Mouse (Mus musculus) embryonic facial prominence, embryonic 15.5 days (tissue): Measurements from ENCODE around the gene Glb1l. TPM values are rescaled to one million over a fixed set of nuclear protein-coding genes. Genes with fewer than 3 reads are reported as not detected.

Experiments used
- ATAC-seq: fragments of 200-750 bp; cut with Nextera tagmentation; 2 replicates; pipeline ENCODE4 v1.8.0; 2017; ENCODE audit warnings: low read depth, moderate TSS enrichment; ENCODE audit not compliant: insufficient number of reproducible peaks, low FRiP score, low TSS enrichment
- H3K27ac ChIP-seq: fragments of 300-500 bp; sonication (generic); replicated peaks from 2 replicates; pipeline ENCODE4 v1.5.1; 2015; ENCODE audit warnings: mild to moderate bottlenecking, inconsistent platforms
- H3K27me3 ChIP-seq: fragments of 300-500 bp; sonication (generic); 2 replicates; pipeline ENCODE4 v1.6.1; 2015; ENCODE audit warnings: inconsistent platforms
- H3K36me3 ChIP-seq: fragments of 300-500 bp; sonication (generic); 2 replicates; pipeline ENCODE4 v1.6.1; 2015; ENCODE audit warnings: mild to moderate bottlenecking, inconsistent platforms
- H3K4me1 ChIP-seq: fragments of 300-500 bp; sonication (generic); 2 replicates; pipeline ENCODE4 v1.6.1; 2015; ENCODE audit warnings: inconsistent platforms
- H3K4me2 ChIP-seq: fragments of 300-500 bp; sonication (generic); replicated peaks from 2 replicates; pipeline ENCODE4 v1.6.1; 2015; ENCODE audit warnings: mild to moderate bottlenecking, inconsistent platforms
- H3K4me3 ChIP-seq: fragments of 300-500 bp; sonication (generic); replicated peaks from 2 replicates; pipeline ENCODE4 v1.5.1; 2015; ENCODE audit warnings: mild to moderate bottlenecking, inconsistent platforms
- H3K9ac ChIP-seq: fragments of 300-500 bp; sonication (generic); 2 replicates; pipeline ENCODE4 v1.6.1; 2015; ENCODE audit warnings: inconsistent platforms
- H3K9me3 ChIP-seq: fragments of 300-500 bp; sonication (generic); replicated peaks from 2 replicates; pipeline ENCODE4 v1.6.1; 2016; ENCODE audit warnings: inconsistent platforms
- WGBS: fragments of 180-500 bp; shearing (Covaris S2); methylation state at CpG from one replicate; pipeline ENCODE4 v1.1.7; 2015; 5-methylcytosine and 5-hydroxymethylcytosine counted together
- microRNA-seq: library from miRNA; unstranded; fragments of <30 nt; microRNA quantifications from one replicate; pipeline ENCODE4, GENCODE M21; 2016; ENCODE audit warnings: borderline number of aligned reads
- polyA plus RNA-seq: library from polyadenylated mRNA; unstranded; fragments of >200 nt; fragmentation: Nextera tagmentation; extraction: Ambion mirVana; gene quantifications from 2 replicates; pipeline ENCODE4 v1.2.1, GENCODE M21; 2015

Gene Glb1l
- polyA plus RNA-seq, 1 experiment from 2014 or later: 25.1 TPM

GRCm38 (mm10) chr1:75179334-75180104 lies 31.1 kb downstream of the Glb1l start:
- Histone ChIP-seq H3K4me1 (peaks cover 20% of the 10 kb centered on the region), H3K9ac (peak overlapping the region; percentile 44), H3K4me2 (peak overlapping the region; percentile 92), H3K4me3 (peak overlapping the region; percentile 51), H3K27ac (0 out of 2 replicates have a peak overlapping the region, but pooled peaks have one; percentile 12), H3K27me3 (no peaks in the 10 kb centered on the region), H3K9me3 (no peaks in the 10 kb centered on the region), H3K36me3 (peaks cover 57% of the 10 kb centered on the region)
- 7% methylated on average over 23 of the region's 23 CpGs for WGBS
- peak; percentile 25 for ATAC-seq

- H3K9me3 ChIP-seq: no peaks in the 10 kb centered on the region
- peak; percentile 98 for ATAC-seq
- H3K36me3 ChIP-seq: peaks cover 35% of the 10 kb centered on the region
- under 1% methylated on average over 59 of the region's 59 CpGs for WGBS
- peaks cover 14% of the 10 kb centered on the region for H3K4me1 ChIP-seq
- no peaks in the 10 kb centered on the region for H3K27me3 ChIP-seq
- H3K27ac ChIP-seq: peak within 1 kb of the TSS; percentile 89
- peak within 1 kb of the TSS; percentile 71 for H3K4me2 ChIP-seq
- H3K4me3 ChIP-seq: peak within 1 kb of the TSS; percentile 67
- H3K9ac ChIP-seq: peak within 1 kb of the TSS; percentile 51
These were observed 41.8 kb downstream of the Glb1l start, which contains the start of gene Zfand2b for GRCm38 (mm10) chr1:75168472-75169464. TSS of gene Zfand2b (plus strand) at chr1:75168646.

GRCm38 (mm10) chr1:75168093-75168471 lies 42.5 kb downstream of the Glb1l start:
- peak overlapping the region; percentile 89 for H3K27ac ChIP-seq
- no peaks in the 10 kb centered on the region for H3K27me3 ChIP-seq
- H3K4me3 ChIP-seq: peak overlapping the region; percentile 67
- 9% methylated on average over 7 of the region's 7 CpGs for WGBS
- H3K4me2 ChIP-seq: peak overlapping the region; percentile 71
- 0 out of 2 replicates have a peak overlapping the region, but pooled peaks have one; percentile 51 for H3K9ac ChIP-seq
- peaks cover 14% of the 10 kb centered on the region for H3K4me1 ChIP-seq
- H3K9me3 ChIP-seq: no peaks in the 10 kb centered on the region
- ATAC-seq: peak; percentile 22; the same call in 1 of the 2 replicates
- peaks cover 28% of the 10 kb centered on the region for H3K36me3 ChIP-seq

- no peaks in the 10 kb centered on the region for H3K4me1 ChIP-seq
- no peaks in the 10 kb centered on the region for H3K27me3 ChIP-seq
- H3K4me3 ChIP-seq: no peak overlapping the region
- 80% methylated on average over 4 of the region's 4 CpGs for WGBS
- H3K9ac ChIP-seq: no peak overlapping the region
- H3K36me3 ChIP-seq: no peaks in the 10 kb centered on the region
- ATAC-seq: no peak
- H3K4me2 ChIP-seq: no peak overlapping the region
- no peaks in the 10 kb centered on the region for H3K9me3 ChIP-seq
- H3K27ac ChIP-seq: no peak overlapping the region
These were observed 50.4 kb downstream of the Glb1l start for GRCm38 (mm10) chr1:75160256-75160617.

GRCm38 (mm10) chr1:75159540-75160255 lies 50.9 kb downstream of the Glb1l start:
- H3K27me3 ChIP-seq: no peaks in the 10 kb centered on the region
- H3K4me2 ChIP-seq: no peak overlapping the region
- no peak overlapping the region for H3K9ac ChIP-seq
- H3K36me3 ChIP-seq: no peaks in the 10 kb centered on the region
- H3K9me3 ChIP-seq: no peaks in the 10 kb centered on the region
- no peak overlapping the region for H3K4me3 ChIP-seq
- no peaks in the 10 kb centered on the region for H3K4me1 ChIP-seq
- ATAC-seq: no peak
- WGBS: 73% methylated on average over 5 of the region's 5 CpGs
- H3K27ac ChIP-seq: no peak overlapping the region

GRCm38 (mm10) chr1:75158990-75159389 lies 51.6 kb downstream of the Glb1l start:
- H3K27me3 ChIP-seq: no peaks in the 10 kb centered on the region
- no peak for ATAC-seq
- no peak overlapping the region for H3K27ac ChIP-seq
- H3K9ac ChIP-seq: no peak overlapping the region
- no peaks in the 10 kb centered on the region for H3K9me3 ChIP-seq
- H3K36me3 ChIP-seq: no peaks in the 10 kb centered on the region
- no peaks in the 10 kb centered on the region for H3K4me1 ChIP-seq
- no peak overlapping the region for H3K4me3 ChIP-seq
- H3K4me2 ChIP-seq: no peak overlapping the region

- Histone ChIP-seq H3K9ac (no peak overlapping the region), H3K27me3 (no peaks in the 10 kb centered on the region), H3K9me3 (no peaks in the 10 kb centered on the region), H3K4me1 (no peaks in the 10 kb centered on the region), H3K27ac (no peak overlapping the region), H3K4me3 (no peak overlapping the region), H3K36me3 (no peaks in the 10 kb centered on the region), H3K4me2 (no peak overlapping the region)
- ATAC-seq: no peak
- WGBS: 59% methylated on average over 3 of the region's 3 CpGs
These were observed 54.8 kb downstream of the Glb1l start for GRCm38 (mm10) chr1:75155837-75156236.

- Histone ChIP-seq H3K4me3 (no peak overlapping the region), H3K9ac (no peak overlapping the region), H3K36me3 (peaks cover 56% of the 10 kb centered on the region), H3K27me3 (no peaks in the 10 kb centered on the region), H3K27ac (no peak overlapping the region), H3K4me2 (no peak overlapping the region), H3K9me3 (no peaks in the 10 kb centered on the region), H3K4me1 (peaks cover 8% of the 10 kb centered on the region)
- ATAC-seq: no peak
- WGBS: 83% methylated on average over 4 of the region's 4 CpGs
These were observed 61.9 kb downstream of the Glb1l start for GRCm38 (mm10) chr1:75148727-75149126.

Small RNA genes lying within 50 kb of the gene (microRNA-seq; reads per million reads assigned to microRNA genes)
- gene Gm27943: not detected

Other genes starting within 250 kb of the Glb1l start
- gene Nhej1, start 85.6 kb downstream of the Glb1l start, polyA plus RNA-seq: 9.6 and 9.9 TPM in 2 replicates
- gene Slc23a3, start 76.9 kb downstream of the Glb1l start, polyA plus RNA-seq: 0.32 and 0.37 TPM in 2 replicates
- gene Cnppd1, start 68.1 kb downstream of the Glb1l start, polyA plus RNA-seq: 45.3 TPM in 2 replicates
- 53.8 and 54.2 TPM in 2 replicates for gene Retreg2, start 68.0 kb downstream of the Glb1l start, polyA plus RNA-seq
- 46.5 and 51.2 TPM in 2 replicates for gene Zfand2b, start 42.2 kb downstream of the Glb1l start, polyA plus RNA-seq
- 20.7 and 23.3 TPM in 2 replicates for gene Abcb6, start 30.4 kb downstream of the Glb1l start, polyA plus RNA-seq
- 27.9 and 30.2 TPM in 2 replicates for gene Ankzf1, start 18.7 kb downstream of the Glb1l start, polyA plus RNA-seq
- gene Atg9a, start 18.6 kb downstream of the Glb1l start, polyA plus RNA-seq: 32.5 and 37.7 TPM in 2 replicates
- gene Stk16, start within 50 bp of the Glb1l start, polyA plus RNA-seq: 121 and 138 TPM in 2 replicates
- 94.8 and 98.3 TPM in 2 replicates for gene Tuba4a, start 9.1 kb upstream of the Glb1l start, polyA plus RNA-seq
- gene A630095N17Rik, start 21.3 kb upstream of the Glb1l start, polyA plus RNA-seq: not detected in 2 replicates
- gene Dnajb2, start 25.6 kb upstream of the Glb1l start, polyA plus RNA-seq: 47.9 and 51.3 TPM in 2 replicates
- 0.41 and 1.0 TPM in 2 replicates for gene Ptprn, start 53.7 kb upstream of the Glb1l start, polyA plus RNA-seq
- gene Resp18, start 67.6 kb upstream of the Glb1l start, polyA plus RNA-seq: 0.39 and 0.68 TPM in 2 replicates
- gene Dnpep, start 107.2 kb upstream of the Glb1l start, polyA plus RNA-seq: 113 and 115 TPM in 2 replicates
- gene Des, start 149.5 kb upstream of the Glb1l start, polyA plus RNA-seq: 112 and 140 TPM in 2 replicates
- 16.5 and 18.6 TPM in 2 replicates for gene Speg, start 164.5 kb upstream of the Glb1l start, polyA plus RNA-seq
- gene Gmppa, start 225.1 kb upstream of the Glb1l start, polyA plus RNA-seq: 103 and 104 TPM in 2 replicates
- 0.65 and 0.84 TPM in 2 replicates for gene Asic4, start 239.6 kb upstream of the Glb1l start, polyA plus RNA-seq